Mouse (Mus musculus): ENCODE results near the gene Bag6.
A peak's percentile ranks its signal among the peaks of the same experiment; 100 is the strongest.

GRCm38 (mm10) chr17:35164568-35165450, 29.8 kb downstream of the Bag6 start, which contains the start of gene Prrc2a:
- no peak for TF ChIP-seq CTCF (conservative IDR thresholded peaks at IDR 0.05; ENCODE audit: insufficient read depth, insufficient read length, low read depth, low read length)
- TF ChIP-seq POLR2A (IDR thresholded peaks at IDR 0.05; ENCODE audit: low read depth, low read length): peak; percentile 36

Data from kidney, adult 2 months (tissue).